Mouse (Mus musculus): ENCODE measurements around the gene Fam131b.

The Fam131b gene

DNA sequence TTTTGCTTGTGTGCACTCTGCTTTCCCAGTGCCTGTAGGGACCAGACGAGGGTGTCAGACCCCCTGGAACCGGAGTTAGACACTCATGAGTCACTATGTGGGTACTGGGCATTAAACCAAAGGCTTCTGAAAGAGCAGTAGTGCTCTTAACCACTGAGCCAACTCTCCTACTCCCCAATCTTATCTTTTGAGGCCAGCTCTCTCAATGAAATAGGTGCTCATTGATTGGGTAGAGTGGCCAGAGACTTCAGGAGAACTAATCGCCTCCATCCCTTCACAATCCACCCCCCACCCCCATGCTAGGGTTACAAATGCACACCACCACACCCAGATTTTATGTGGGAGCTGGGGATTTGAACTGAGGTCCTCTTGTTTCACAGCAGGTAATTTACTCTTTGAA, 4.3 kb upstream of the Fam131b start:
- no peak for DNase-seq (ENCODE audit: low spot score in 2 of 2)

DNA sequence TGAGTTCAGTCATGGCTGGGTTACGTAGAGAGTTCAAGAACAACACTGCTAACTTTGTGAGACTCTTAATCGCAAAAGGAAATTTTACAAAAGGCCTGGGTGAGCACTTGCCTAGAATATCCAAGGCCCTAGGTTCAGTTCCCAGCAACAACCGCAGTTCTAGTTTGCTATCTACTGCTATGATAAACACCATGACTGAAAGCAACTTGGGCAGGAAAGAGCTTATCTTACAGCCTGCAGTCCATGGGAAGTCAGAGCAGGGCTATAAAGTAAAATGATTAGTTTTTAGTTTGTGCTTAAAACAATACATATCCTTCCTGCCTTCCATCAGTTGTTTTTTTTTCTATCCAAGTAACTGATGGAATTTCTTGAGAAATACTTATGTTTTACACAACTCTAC, 2.1 kb upstream of the Fam131b start:
- no peak for DNase-seq (ENCODE audit: low spot score in 2 of 2)

DNA sequence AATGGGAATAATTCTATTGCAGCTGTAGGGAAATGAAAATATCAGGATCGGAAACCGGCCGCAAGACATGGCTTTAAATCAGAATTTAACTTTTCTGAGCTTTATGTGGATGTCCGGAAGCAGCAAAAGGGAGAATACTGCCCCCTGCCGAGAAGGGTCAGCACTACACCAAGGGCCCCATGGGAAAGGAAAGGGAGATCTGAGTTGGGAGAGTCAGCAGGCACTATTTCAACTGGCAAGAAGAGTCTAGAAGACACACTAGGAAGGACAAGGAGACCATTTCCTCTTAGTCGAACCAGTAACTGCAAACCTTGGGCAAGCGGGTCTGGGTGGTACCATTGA, 796 bp upstream of the Fam131b start:
- DNase-seq (ENCODE audit: low spot score in 2 of 2) = peak; percentile 65 to 84

DNA sequence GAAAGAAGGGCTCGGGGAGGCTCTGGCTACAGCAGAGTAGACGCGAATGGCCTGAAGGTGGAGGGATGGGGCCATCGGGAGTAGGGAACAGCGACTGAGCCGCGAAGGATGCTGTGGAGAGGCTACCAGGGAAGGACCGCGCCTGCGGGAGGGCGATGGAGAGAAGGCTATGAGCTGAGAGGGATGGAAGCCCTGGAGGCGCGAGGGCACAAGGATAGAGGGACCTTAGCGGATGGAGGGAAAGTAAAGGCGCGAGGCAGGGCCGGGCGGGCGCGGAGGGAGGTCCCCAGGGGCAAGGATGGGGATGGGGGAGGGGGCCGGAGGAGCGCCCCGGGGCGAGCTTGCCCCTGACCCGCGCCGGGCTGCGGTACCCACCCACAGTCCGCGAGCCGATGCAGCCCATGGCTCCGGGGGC, 369 bp downstream of the Fam131b start:
- DNase-seq (ENCODE audit: low spot score in 2 of 2) = peak in 1 of 2 experiments; percentile 59

DNA sequence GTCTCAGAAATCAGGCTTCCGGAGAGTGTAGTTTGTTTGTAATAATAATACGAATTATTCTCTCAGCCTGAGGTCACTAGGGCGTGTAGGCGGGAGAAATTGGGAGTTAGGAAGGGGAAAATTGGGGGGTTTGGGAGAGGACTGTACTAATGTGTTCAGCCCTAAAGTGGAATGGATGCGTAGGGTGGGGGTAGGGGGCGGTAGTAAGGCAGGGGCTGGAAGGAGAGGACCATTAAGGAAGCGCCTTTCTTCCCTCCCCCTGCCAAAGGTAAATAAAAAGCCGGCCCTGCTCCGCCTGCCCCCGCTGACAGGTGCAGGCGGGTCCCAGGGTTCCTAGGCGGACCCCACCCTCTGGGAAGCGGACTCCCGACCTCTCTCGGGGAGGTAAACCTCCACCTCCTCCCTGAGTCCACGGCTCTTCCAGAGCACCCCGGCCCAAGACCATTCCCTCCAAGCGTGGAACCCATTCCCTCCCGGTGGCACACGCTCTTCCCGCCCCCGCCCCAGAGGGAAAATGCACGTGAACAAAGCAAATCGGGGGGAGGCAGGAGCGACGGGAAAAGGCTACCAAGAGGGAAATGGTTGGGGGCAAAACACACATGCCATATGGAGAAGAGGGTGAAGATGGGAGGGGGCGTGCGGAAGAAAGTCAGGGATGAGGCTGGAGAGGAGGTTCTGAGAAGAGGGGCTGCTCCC, 924 bp downstream of the Fam131b start:
- DNase-seq (ENCODE audit: low spot score in 2 of 2) = no peak

DNA sequence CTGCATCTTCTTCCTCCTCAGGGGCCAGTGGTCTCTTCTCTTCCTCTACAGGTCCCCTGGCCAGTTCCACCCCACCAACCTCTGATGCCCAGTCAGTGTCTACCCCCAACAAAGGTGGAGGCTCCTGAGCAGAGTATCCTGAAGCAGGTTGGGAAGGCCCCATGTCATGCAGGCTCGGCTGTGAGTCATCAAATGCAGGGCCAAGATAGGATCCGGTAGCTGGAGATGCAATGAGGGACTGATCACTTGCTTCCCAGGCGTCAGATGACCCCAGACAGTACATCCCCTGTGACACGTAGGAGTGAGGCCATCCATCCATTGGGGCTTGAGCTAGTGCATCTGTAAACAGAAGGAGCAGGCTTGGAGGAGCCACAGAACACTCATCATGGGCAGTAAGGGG, 6.2 kb downstream of the Fam131b start:
- DNase-seq (ENCODE audit: low spot score in 2 of 2) = no peak

DNA sequence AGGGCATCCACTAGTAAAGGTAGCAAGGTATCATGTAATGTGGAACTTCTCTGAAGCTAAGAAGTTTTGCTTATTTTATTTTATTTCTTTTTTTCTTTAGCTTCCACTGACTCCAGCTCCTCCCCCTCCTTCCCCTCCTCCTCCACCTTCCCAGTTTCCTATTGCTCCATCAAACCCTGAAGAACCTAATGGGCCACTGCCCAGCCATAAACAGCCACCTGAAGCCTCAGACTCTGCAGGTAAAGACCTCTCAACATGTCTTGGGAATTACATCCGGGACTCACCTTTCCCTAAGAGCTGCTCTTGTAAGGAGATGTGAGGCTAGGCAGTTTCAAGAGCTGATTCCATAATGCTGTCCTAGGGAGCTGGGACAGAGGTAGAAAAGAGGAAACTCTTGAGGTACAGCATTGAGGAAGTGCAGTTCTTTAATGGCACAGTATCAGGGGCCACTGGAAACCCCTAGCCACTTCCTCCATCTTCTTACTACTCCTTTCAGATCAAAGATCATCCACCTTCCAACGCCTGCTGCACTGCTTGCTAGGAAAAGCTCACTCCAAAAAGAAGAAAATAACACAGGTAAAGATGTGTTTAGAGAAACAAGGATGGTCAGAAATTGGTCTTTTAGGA, 13.9 kb downstream of the Fam131b start:
- no peak for DNase-seq (ENCODE audit: low spot score in 2 of 2)

DNA sequence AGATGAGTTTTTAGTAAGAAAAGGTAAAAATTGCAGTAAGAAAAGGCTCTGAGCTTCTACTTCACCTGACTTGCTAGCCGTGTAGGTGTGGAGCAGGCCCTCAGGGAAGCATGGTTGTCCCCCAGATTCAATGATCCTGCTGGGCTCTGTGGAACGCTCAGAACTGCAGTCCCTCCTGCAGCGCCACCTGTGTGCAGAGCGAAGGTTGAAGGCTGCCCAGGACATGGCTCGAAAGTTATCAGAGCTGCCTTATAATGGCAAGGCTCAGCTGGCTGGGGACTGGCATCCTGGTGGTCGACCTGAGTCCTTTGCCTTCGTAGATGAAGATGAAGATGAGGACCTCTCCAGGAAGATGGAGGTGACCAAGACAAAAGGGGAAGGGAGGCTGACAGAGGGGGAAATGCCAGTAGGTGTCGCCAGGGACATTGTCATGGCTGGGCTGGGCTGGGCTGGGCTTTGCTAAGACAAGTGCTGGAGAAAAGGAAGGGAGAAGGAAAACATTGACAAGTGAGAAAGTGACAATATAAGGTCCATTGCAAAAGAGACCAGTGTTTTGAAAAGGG, 14.5 kb downstream of the Fam131b start:
- DNase-seq (ENCODE audit: low spot score in 2 of 2) = no peak

DNA sequence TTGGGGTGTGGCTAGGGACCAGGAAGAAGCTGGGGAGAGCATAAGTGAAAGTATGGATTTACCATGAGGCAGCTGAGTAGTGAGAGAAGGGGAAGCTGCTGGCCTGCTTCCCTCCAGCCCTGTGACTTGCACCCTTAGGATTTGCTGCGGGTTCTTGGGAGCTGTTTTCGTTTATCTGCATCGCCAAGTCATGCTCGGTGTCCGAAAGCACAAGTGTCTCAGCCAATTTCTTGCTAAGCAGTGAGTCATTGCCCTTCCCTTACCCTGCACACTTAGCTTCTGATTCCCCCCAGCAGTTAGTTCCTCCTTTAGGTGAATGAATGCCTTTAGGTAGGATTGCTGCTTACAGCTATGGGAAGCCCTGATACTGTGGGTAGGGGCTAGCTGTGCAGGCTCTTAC, 25.1 kb downstream of the Fam131b start:
- no peak for DNase-seq (ENCODE audit: low spot score in 2 of 2)

DNA sequence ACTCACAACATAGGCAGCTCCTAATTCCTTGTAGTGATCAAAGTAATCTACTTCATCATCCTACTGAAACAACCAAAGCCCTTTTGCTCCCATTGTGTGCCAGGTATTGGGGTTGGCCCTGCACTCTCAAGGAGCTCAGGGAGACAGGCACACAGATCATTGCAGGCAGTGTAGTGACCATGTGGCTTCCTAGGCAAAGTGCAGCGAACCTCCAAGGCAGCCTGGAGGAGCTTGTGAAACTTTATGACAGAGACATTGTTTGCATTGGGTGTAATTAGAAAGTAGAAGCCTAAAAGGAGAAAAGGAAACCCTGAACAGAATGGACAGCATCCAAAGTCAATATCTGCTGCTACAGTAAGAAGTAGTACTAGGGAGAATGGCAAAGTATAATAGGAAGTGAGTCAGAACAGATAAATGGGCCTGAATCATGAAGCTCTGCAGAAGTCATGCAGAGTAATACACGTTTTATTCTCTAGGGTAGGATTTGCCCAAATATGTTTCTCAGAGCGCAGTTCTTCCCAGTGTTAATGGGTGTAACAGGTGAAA, 28.8 kb downstream of the Fam131b start:
- DNase-seq (ENCODE audit: low spot score in 2 of 2) = no peak

DNA sequence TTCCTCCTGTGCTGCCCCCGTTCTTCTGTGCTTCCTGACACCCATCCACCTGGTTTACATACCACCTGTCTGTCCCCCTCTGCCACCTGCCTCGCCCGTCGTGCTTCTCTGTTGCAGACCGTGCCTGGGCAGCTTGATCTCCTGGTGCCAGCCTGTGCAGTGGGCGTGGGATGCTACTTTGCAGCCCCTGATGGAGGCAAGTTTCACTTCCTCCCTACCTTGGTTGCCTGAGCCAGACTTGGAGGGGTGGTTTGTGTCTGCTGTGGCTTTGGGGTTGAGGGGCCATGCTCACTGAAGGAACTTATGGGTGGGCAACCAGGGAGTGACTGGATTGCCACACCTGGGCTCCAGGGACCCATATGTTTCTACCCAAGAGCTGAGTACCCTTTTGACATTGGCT, 31.1 kb downstream of the Fam131b start:
- DNase-seq (ENCODE audit: low spot score in 2 of 2) = no peak

DNA sequence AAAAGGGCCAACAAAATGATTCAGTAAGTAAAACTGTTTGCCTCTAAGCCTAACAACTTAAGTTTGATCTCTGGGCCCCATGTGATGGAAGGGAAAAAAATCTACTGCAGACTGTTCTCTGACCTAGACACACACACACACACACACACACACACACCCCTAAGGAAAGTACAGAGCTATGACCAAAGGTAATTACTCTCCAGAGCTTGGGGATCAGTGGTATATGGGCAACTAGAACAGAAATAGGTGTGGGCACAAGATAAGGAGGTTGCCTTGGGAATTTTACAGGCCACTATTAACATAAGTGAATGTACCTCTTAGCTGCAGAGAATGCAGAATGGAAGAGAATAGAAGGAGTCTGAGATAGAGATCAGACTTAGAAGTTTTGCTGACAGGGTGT, 36.9 kb downstream of the Fam131b start:
- DNase-seq (ENCODE audit: low spot score in 2 of 2) = no peak

DNA sequence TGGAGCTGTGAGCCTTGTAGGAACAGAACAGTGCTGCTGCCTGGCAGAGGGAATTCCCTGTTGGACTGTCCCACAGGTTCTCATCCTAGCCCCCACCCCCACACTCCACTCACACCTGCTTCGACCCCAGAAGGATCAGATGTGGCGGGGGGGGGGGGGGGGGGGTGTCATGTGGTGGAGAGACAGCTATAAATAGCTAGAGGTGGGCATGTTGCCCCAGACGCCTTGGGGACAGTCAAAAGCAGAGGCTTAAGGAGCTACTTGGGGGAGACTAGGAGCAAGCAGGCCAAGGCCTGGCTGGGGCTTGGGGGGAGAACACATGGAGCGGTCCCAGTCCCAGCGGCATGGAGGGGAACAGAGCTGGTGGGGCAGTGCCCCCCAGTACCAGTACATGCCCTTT, 38.0 kb downstream of the Fam131b start, which contains the start of gene Clcn1:
Clcn1 (plus strand) TSS at position 238 of the 400 bp plus-strand sequence.
- no peak for DNase-seq (ENCODE audit: low spot score in 2 of 2)

DNA sequence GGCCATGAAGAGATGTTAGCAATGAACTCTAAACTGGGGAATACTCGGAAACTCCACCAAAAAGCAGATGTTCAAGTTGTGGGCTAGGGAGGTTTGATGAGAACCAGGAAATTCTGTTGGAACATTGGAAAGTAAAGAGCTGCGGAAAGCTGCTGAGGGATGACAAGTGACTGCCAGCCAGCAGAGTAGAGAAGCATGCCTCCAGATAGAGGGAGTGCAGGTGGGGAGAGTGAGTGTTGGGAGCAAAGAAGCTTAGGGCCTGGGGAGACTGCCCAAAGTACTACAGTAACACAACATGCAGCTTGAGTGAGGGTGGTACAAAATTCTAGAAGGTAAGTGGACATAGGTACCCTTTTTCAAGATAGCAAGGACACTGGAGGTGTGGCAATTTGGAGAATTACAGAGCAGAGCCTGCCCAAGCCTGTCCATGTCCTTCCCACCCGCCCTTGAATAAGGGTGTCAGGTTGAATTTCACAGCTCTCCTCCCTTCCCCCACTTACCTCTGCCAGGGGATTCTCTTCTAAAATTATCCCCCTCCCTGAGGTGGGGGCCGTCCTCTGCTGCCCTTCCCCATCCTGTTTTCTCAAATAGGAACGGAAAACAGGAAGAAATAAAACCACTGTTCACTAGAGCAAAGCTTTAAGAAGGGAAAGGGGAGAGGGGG, 41.4 kb downstream of the Fam131b start:
- DNase-seq (ENCODE audit: low spot score in 2 of 2) = no peak

DNA sequence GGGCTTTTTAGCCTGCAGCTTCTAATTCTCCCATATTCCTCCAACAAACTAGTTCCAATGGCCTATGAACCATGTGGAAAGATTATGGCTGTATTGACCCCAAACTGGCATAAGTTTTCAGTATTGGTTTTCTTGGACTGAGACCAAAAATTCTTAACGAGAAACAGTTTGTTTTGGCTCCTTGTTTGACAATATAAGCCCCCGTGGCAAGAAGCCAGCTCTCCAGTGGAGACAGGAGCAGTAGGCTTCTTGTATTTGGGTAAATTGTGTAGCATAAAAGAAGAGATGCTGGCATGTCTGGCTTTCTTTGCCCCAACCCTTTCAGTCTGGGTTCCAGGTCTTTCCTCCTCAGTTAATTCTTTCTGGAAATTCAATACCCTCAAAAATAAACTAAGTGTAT, 48.3 kb downstream of the Fam131b start:
- no peak for DNase-seq (ENCODE audit: low spot score in 2 of 2)

DNA sequence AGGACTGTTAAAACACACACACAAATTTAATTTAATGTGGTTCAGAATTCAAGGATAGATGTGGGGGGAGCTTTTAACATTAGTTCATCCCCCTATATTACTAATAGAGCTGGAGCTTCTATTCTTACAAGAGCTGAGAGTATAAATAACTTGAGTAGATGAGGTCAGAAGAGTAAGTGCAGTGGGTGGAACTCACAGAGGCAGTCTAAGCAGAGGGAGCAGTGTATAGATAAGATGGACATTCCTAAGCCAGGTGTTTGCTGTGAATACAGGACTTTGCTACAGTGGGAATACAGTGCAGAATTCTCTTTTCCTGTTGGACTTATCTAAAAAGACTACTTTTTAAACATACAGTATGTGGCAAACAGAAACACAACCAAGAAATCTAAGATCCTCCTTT, 53.6 kb downstream of the Fam131b start:
- no peak for DNase-seq (ENCODE audit: low spot score in 2 of 2)

DNA sequence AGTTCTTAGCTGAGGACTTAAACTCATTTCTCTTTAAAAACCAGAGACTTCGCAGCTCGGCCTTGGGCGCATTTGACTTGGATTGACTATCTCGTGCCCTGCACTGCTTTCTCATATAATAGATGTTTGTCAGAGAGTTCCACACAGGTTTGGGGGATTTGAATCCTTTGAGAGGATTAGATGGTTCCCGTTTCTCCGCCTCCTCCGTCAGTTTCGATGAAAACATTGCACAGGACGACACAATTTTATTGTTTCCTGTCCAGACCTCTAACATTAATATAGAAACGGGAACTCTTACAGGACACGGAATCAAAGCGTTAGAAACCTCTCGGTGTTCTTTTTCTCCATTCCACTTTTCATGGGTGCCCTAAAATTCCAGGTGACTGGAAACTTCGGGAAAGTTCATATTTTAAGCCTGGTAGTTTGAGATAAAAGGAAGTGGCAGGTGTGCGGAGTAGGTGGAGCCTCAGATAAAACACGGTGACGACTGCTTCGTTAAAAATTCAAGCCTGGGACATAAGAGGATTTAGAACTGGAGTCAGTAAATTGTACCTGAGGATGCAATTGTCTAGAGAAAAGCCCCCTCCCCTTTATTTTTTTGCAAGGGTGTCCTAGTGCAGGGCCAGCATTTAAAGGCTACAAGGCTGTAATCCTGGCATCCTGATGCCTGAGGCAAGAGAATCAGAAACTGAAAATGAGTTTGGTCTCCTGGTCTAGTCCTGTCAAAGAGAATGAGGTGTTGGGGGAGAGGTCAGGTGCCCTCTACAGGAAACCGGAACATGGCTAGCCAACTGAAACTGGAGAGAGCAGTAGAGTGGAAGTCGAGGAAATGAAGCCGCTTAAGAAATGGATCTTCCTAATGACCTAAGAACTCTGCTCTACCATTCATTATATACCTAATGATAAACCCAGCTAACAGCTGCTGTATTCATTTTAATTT, 58.8 kb downstream of the Fam131b start:
- no peak for DNase-seq (ENCODE audit: low spot score in 2 of 2)
